Mouse (Mus musculus) right cerebral cortex, adult 2 months (tissue): ENCODE data around the gene Rpl18a.
"Not testable (repeated sequence)": the region's sequence is repeated elsewhere in the genome, so short reads cannot be mapped to it uniquely, and the experiment has no call there.

ENCODE experiments used
- DNase-seq, 2 experiments: peaks; one replicate each; pipeline ENCODE4 v3.0.0; 2021 to 2022; ENCODE audit warnings: low spot score in 2 of 2

Gene Rpl18a

DNA sequence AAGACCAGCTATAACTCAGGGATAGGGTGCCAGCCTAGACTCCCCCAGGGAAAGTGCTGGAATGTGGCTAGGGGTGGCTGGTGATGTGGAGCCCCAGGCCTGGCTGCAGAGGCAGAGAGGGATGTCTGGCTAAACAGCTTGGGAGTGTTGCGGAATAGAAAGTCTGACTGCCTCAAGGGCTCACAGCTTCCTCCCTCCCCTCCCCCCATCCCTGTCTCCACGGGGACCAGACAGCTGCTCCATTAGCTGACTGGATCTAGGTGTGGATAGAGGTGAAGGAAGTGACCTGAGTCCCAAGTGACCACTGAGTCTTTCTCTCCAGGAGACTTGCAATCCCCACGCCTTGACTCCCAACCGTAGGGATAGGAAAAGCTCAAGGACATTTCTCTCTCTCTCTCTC, 5.9 kb upstream of the Rpl18a start:
- no peak for DNase-seq

- DNase-seq: no peak
Measured at GRCm38 (mm10) chr8:70902211-70902610, 5.0 kb upstream of the Rpl18a start.

DNA sequence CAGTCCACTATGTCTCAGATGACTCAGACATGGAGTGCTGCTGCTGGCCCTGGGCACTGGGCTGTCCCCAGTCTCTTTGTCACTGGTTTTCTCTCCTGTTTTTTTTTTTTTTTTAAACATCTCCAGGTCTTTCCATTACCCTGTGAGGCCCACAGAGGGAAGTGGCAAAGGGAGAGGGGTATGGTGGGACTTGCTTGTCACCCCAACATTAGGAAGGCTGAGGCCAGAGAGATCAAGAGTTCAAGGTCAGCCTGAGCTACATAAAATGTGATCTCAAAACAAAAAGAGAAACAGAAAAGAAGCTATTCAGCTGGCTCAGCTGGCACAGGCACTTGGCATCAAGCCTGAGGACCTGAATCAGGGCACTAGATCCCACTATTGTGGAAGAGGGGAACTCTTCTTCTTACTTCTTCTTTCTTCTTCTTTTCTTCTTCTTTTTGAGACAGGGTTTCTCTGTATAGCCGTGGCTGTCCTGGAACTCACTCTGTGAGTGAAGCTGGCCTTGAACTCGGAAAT, 3.7 kb upstream of the Rpl18a start:
- no peak for DNase-seq

GRCm38 (mm10) chr8:70899226-70899625, 2.0 kb upstream of the Rpl18a start:
- no peak for DNase-seq

- no peak for DNase-seq
Measured at GRCm38 (mm10) chr8:70898661-70899198, 1.5 kb upstream of the Rpl18a start.

DNA sequence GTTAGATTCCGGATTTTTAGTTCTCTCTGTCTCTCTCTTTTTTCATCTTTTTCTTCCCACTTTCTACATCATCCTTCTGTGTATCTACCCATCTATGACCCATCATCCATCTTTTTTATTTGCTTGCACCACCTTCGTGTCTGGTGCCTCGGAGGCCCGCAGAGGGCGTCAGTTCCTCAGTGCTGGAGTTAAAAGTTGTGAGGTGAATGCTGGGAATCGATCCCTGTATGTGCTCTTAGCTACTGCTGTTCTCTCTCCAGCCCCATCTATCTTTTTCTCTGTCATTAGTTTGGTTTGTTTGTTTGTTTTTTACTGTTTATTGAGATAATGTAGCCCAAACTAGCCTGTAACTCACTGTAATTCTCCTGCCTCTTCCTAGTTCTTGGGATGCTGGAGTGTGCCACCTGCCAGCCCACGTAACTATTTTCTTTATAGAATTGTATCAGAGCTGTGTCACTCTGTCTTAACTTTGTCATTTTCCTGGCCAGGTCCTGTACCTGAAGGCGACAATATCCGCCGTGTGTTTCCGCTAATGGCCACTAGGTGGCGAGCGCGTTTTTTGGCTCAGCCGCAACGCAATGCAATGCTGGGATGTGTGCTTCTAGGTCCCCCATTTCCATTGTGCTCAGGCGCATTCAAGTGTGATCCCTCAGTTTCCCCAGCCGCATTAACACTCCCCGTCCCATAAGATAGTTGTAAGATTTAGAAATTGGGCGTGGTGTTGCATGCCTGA, 635 bp upstream of the Rpl18a start:
- DNase-seq: peak; percentile 91 to 92

DNA sequence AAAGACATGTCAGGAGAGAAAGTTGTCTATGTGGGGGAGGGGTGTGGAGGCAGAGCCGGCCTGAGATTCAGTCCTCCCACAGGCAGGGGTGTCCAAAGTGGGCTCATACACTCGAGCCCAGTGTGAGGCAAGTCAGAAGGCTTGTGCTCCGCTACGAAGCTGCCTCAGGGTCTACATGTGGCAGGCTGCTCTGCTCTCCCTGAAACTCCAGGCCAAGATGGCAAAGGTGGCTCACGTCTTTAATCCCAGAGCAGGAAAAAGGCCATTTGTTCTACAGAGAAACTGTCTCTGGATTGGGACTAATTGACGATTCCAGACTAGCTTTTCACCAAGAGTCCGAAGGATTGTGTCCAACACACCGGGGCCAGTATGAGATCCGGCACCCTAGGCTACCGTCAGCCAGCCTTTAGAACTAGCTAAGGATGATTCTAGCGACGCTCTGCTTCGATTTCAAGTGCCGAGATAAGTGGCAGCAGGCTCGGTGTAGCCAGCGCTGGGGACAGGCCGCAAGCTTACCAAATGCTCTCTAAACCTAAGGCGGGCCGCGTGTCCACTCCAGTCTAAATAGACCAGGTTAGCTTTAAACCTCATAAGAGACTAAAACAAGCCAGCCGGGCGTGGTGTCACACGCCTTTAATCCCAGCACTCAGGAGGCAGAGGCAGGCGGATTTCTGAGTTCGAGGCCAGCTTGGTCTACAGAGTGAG, 744 bp downstream of the Rpl18a start:
- no peak for DNase-seq

DNA sequence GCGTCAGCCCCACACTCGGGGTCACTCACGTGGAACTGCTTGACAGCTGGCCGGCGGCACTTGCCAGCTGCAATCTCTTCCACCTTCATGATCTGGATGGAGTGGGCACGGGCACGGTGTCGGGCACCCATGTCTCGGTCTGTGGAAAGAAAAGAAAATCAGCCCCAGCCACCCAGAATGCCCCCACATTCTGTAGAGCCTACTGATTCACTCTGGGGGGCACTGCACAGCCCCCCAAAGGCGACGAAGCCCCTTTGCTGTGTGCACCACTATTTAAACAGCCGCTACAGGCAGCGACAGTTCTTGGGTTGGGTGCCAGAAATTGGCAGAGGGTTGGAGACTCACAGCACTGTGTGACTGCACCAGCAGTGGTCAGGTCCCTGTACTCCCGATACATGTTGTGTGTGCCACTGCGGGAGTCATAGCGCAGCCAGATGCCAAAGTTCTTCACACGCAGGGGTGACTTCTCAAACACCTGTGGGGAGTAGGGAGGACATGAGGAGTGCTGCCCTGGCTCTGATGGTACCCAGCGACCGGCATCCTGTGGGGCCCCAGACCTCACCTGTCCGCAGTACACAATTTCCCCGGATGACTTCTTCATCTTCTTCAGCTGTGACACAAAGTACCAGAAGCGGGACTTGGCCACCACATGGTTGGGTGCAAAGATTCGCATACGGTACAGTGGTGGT, 1.5 kb downstream of the Rpl18a start:
- DNase-seq: not testable (repeated sequence)

- no peak for DNase-seq
Measured at GRCm38 (mm10) chr8:70894771-70895545, 2.3 kb downstream of the Rpl18a start.

DNA sequence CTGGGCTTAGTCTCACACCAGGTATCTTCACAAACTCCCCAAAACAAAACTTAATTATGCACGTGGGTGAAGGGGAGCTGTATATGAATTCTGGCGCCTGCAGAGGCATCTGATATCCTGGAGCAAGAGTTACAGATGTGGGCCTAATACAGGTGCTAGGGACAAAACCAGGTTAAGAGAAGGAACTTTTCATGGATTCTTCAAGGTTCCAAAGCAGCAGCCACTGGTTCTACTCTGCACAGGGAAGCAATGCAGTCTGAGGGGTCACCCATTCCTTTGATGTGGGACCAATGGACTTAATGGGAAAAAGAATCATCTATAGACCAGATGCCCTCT, 2.9 kb downstream of the Rpl18a start:
- no peak for DNase-seq

GRCm38 (mm10) chr8:70893656-70894384, 3.4 kb downstream of the Rpl18a start:
- peak; percentile 55 to 68 for DNase-seq

- no peak for DNase-seq
Measured at GRCm38 (mm10) chr8:70892896-70893655, 4.1 kb downstream of the Rpl18a start.

DNA sequence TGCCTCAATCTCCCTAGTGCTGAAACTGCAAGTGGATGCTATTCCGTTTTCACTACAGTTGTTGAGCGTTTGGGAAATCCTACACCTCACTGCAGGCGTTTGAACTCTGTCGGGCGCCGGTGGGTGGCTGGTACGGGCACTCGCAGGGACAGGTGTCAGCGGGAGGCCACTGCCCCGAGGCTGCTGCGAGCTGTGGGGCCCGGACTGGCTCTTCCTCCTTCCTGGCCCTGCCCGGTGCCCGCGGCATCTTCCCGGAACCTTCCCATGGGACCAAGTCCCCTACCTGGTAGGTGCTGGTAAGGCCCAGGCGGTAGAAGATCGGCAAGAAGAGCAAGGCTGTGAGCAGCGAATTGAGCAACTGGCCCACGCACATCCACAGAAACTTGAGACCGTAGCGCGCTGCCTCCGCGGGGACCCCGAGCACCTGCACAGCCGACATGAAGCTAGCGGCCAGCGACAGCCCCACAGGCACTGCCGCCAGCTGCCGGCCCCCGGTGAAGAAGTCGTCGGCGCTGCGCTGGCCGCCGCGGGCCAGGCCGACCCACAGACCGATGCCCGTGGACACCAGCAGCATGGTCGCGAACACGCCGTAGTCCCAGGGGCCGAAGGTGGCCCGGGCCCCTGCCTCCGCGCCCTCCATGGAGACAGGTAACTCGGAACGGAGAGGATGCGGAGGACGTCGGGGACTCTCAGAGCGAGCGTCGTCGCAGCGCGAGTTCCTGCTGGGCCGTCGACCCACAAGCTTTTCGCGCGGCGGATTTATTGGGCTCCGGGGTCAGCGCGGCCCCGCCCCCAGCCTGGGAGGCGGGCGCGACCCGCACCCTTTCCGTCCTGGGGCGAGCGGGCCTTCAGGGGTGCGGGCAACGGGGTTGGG, 5.0 kb downstream of the Rpl18a start, which contains the start of gene Slc5a5:
Gene Slc5a5 (minus strand): TSS at position 736 of the 874 bp plus-strand sequence.
- DNase-seq: no peak

- DNase-seq: no peak
Measured at GRCm38 (mm10) chr8:70891356-70891755, 5.9 kb downstream of the Rpl18a start.

DNA sequence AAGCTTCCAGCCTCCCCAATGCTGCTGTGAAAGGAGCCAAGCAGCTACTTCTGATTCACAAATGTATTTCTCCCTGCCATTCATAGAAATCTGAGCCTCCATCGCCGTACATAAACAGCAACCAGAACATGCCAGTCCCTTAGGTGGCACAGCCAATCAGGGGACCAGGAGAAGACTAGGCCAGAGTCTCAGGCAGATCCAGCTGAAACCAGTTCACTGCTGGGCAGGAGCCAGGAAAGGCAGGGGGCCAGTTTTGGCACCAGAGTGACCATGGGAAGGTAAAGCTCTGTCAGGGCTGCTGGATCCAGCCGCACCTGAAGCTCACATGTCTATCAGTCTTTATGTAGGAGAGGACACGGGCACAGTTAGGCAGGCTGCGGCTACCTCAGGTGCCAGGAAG, 6.6 kb downstream of the Rpl18a start:
- no peak for DNase-seq

DNA sequence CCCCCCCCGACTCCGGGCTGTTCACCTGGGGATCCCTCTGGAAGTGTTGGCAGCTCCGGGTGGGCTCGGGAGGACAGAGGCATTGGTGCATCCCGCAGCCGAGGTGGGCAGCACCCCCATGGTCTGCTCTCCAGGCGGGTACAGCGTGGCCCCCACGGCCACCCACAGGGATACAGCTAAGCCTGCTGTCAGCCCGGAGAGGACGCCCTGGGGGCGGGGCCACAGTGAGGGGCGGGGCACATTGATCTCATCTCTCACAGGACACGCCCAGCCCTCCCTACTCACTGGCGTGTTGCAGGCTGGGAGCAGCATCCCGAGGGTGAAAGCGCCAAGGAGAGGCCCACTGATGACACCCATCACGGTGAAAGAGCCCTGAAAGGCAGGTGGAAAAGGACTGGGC, 9.5 kb downstream of the Rpl18a start:
- DNase-seq: peak in 1 of 2 experiments; percentile 29

GRCm38 (mm10) chr8:70885612-70886011, 11.6 kb downstream of the Rpl18a start:
- no peak for DNase-seq

- no peak for DNase-seq
Measured at GRCm38 (mm10) chr8:70884683-70885082, 12.5 kb downstream of the Rpl18a start.

DNA sequence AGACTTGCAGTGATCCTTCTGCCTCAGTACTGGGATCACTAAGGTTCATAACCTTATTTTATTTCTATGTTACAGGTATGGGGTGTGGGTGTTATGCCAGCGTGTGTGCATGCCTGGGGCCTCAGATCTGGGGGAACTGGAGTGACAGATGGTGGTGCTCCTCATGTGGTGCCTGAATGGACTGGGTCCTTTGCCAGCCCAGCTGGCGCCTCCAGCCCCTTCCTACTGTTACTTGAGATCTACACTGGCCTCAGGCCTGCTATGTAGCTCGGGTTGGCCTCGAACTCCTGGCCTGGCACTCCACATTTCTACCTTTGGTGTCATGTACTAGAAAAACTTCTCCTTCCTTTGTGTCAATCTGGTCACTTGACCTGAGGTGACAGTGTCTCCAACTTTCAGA, 13.0 kb downstream of the Rpl18a start:
- DNase-seq: no peak
